Mouse (Mus musculus) thymus, adult 2 months (tissue): ENCODE data around the gene Scmh1.

ENCODE experiments used
- CTCF ChIP-seq: fragments of 200-500 bp; IDR thresholded peaks from 2 replicates; pipeline ENCODE4 v1.5.1; 2012; ENCODE audit warnings: mild to moderate bottlenecking, control low read depth, low read length, moderate library complexity, borderline replicate concordance; ENCODE audit not compliant: control insufficient read depth, poor library complexity, insufficient read depth; ENCODE audit errors: extremely low read depth
- POLR2A ChIP-seq: fragments of 200-500 bp; IDR thresholded peaks from 2 replicates; pipeline ENCODE4 v1.6.1; 2012; ENCODE audit warnings: mild to moderate bottlenecking, low read length, control low read depth, moderate library complexity; ENCODE audit not compliant: control insufficient read depth, poor library complexity, insufficient read depth; ENCODE audit errors: extremely low read depth

- TF ChIP-seq CTCF (no peak), POLR2A (no peak)
These were observed 163.9 kb downstream of the Scmh1 start for GRCm38 (mm10) chr4:120569025-120569424.
